Mouse (Mus musculus): ENCODE results near the gene Nkd2. TPM values are rescaled to one million over a fixed set of nuclear protein-coding genes. Genes with fewer than 3 reads are reported as not detected.

The Nkd2 gene
- polyA plus RNA-seq, 1 experiment from 2014 or later, result 7.9 TPM

DNA sequence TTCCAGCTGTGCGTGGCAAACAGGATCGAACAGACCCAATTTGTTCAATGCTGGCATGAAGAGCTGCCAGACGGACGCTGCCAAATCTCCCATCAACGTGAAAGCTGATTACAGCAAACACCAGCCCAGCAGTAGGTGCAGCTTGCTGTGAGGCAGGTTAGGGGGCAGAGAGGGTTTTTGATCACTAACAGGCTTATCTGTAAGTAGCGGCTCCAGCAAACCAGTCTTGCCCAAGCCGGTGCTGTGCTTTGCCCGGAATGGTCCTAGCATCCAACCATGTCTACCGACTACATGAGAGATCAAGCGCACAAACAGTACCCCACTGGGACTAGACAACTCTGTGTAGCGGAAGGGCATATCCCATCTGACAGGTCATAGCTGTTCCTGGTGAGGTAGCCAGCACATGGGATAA, 8.3 kb downstream of the Nkd2 start:
- no peak for ATAC-seq (ENCODE audit: low FRiP score)
- WGBS, result 82% methylated on average over 11 of the region's 11 CpGs
- Histone ChIP-seq H3K4me3 (replicated peaks) (no peak overlapping the region), H3K4me1 (peaks cover 7% of the 10 kb centered on the region; the same call in 1 of the 2 replicates), H3K9ac (no peak overlapping the region), H3K9me3 (no peaks in the 10 kb centered on the region), H3K36me3 (replicated peaks) (no peaks in the 10 kb centered on the region), H3K27ac (no peak overlapping the region), H3K27me3 (no peaks in the 10 kb centered on the region), H3K4me2 (no peak overlapping the region)

DNA sequence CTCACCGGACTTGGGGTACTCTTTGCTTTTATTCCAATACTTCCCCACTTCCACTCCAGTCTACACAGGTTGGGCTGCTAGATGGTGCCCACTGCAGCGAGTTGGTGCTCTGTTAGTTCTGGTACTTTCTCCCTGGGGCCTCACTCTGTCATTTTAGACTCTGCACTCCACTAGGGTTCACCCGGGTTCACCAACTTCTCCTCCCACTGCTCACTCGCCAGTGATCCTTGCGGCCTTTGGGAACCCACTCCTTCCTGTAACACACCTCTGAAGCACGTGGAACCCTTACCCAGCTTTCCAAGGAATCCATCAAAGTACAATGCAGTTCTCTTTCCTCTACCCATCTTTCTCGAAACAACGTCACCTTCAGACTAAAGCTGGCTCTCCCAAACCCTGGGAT, 9.7 kb downstream of the Nkd2 start:
- ATAC-seq (ENCODE audit: low FRiP score), result no peak
- 86% methylated on average over 8 of the region's 8 CpGs for WGBS
- H3K27me3 ChIP-seq, result no peaks in the 10 kb centered on the region
- no peaks in the 10 kb centered on the region for H3K36me3 ChIP-seq (replicated peaks)
- H3K4me2 ChIP-seq, result no peak overlapping the region
- H3K9ac ChIP-seq, result no peak overlapping the region
- no peak overlapping the region for H3K4me3 ChIP-seq (replicated peaks)
- no peaks in the 10 kb centered on the region for H3K9me3 ChIP-seq
- H3K4me1 ChIP-seq, result peaks cover 7% of the 10 kb centered on the region; the same call in 1 of the 2 replicates
- H3K27ac ChIP-seq, result no peak overlapping the region

DNA sequence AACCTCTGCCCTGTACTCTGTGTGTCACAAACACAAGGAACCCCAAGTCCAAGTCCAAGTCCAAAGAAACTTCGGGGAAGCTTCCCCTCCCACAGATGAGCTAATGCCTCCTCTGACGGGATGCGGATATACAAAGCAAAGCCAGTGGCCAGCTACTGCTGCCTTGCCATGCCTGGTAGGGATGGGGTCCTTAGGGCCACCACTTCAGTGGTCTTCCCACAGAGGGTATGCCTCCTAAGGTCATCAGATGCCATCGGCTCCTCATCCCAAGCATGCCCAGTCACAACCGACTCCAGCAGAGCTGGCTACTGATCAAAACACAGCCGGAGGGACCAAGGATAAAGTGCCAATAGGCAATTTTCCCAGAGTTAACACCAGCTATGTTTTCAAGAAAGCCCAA, 10.9 kb downstream of the Nkd2 start:
- no peak overlapping the region for H3K27ac ChIP-seq
- no peaks in the 10 kb centered on the region for H3K9me3 ChIP-seq
- no peak overlapping the region for H3K4me3 ChIP-seq (replicated peaks)
- no peaks in the 10 kb centered on the region for H3K27me3 ChIP-seq
- H3K4me2 ChIP-seq, result no peak overlapping the region
- peaks cover 7% of the 10 kb centered on the region; the same call in 1 of the 2 replicates for H3K4me1 ChIP-seq
- no peak overlapping the region for H3K9ac ChIP-seq
- ATAC-seq (ENCODE audit: low FRiP score), result no peak
- WGBS, result 91% methylated on average over 6 of the region's 6 CpGs
- no peaks in the 10 kb centered on the region for H3K36me3 ChIP-seq (replicated peaks)

- no peak overlapping the region for H3K4me2 ChIP-seq
- peaks cover 7% of the 10 kb centered on the region; the same call in 1 of the 2 replicates for H3K4me1 ChIP-seq
- H3K36me3 ChIP-seq (replicated peaks), result no peaks in the 10 kb centered on the region
- no peak overlapping the region for H3K9ac ChIP-seq
- no peak for ATAC-seq (ENCODE audit: low FRiP score)
- H3K27me3 ChIP-seq, result no peaks in the 10 kb centered on the region
- H3K4me3 ChIP-seq (replicated peaks), result no peak overlapping the region
- 72% methylated on average over 4 of the region's 4 CpGs for WGBS
- H3K27ac ChIP-seq, result no peak overlapping the region
- H3K9me3 ChIP-seq, result no peaks in the 10 kb centered on the region
These were observed 11.6 kb downstream of the Nkd2 start for GRCm38 (mm10) chr13:73835791-73836190.

- H3K4me1 ChIP-seq, result 0 out of 2 replicates have a peak, but pooled peaks cover 4% of the 10 kb centered on the region
- H3K27ac ChIP-seq, result no peak overlapping the region
- no peaks in the 10 kb centered on the region for H3K36me3 ChIP-seq (replicated peaks)
- no peaks in the 10 kb centered on the region for H3K9me3 ChIP-seq
- H3K4me3 ChIP-seq (replicated peaks), result no peak overlapping the region
- 73% methylated on average over 12 of the region's 12 CpGs for WGBS
- ATAC-seq (ENCODE audit: low FRiP score), result no peak
- no peaks in the 10 kb centered on the region for H3K27me3 ChIP-seq
- no peak overlapping the region for H3K9ac ChIP-seq
- H3K4me2 ChIP-seq, result no peak overlapping the region
These were observed 13.6 kb downstream of the Nkd2 start for GRCm38 (mm10) chr13:73833809-73834208.

DNA sequence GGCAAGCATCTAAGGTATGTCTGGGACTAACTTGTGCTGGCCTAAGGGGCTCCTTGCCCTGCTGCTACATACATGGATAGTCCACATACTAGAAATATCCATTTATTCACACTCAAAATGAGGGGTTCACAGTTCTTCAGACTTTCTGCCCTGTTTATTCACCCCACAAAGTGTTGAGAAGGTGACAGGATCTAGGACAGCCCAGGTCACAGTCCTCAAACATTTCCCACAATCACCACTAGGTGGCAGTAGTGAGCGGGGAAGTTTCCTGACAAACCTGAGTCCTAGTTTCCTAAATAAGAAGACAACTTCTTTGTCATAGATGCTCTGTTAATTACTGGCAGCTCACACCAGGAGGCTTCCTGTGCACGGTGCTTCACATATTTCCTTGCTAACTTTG, 15.9 kb downstream of the Nkd2 start:
- peak; percentile 27; the same call in 1 of the 2 replicates for ATAC-seq (ENCODE audit: low FRiP score)

DNA sequence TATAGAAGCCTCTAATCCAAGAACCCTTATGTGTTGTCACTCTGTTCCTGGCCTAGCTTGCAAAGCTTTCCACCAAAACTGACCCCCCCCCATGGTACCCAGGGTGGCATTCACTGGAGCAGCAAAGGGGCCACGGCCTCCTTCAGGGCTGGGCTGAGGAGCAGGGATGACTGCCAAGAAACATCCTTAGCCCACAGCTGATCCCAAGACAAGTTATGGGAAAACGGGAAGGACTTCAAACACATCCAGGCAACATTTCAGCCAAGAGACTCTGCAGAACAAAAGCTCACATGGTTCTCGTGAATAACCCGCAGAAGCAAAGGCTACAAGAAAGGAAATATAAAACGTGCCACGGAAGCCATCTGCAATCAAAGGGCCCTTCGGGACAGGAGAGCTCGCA, 20.2 kb downstream of the Nkd2 start:
- no peak for ATAC-seq (ENCODE audit: low FRiP score)
- Histone ChIP-seq H3K4me1 (no peaks in the 10 kb centered on the region), H3K27ac (no peak overlapping the region), H3K9ac (no peak overlapping the region), H3K4me3 (replicated peaks) (no peak overlapping the region), H3K36me3 (replicated peaks) (no peaks in the 10 kb centered on the region), H3K27me3 (no peaks in the 10 kb centered on the region), H3K9me3 (no peaks in the 10 kb centered on the region), H3K4me2 (no peak overlapping the region)
- 84% methylated on average over 8 of the region's 8 CpGs for WGBS

More for the DNA sequence above, 15.9 kb downstream of the Nkd2 start:
- 0 out of 2 replicates have a peak, but pooled peaks cover 4% of the 10 kb centered on the region for H3K4me1 ChIP-seq
- H3K4me3 ChIP-seq (replicated peaks), result no peak overlapping the region
- no peak overlapping the region for H3K27ac ChIP-seq
- H3K4me2 ChIP-seq, result no peak overlapping the region
- H3K9ac ChIP-seq, result no peak overlapping the region
- H3K36me3 ChIP-seq (replicated peaks), result no peaks in the 10 kb centered on the region
- H3K27me3 ChIP-seq, result no peaks in the 10 kb centered on the region
- 1% methylated on average over 2 of the region's 2 CpGs for WGBS
- H3K9me3 ChIP-seq, result no peaks in the 10 kb centered on the region

GRCm38 (mm10) chr13:73823711-73824110, 23.7 kb downstream of the Nkd2 start:
- Histone ChIP-seq H3K36me3 (replicated peaks) (no peaks in the 10 kb centered on the region; the same call in 1 of the 2 replicates), H3K4me2 (no peak overlapping the region), H3K27me3 (no peaks in the 10 kb centered on the region), H3K4me3 (replicated peaks) (no peak overlapping the region), H3K4me1 (no peaks in the 10 kb centered on the region), H3K9ac (no peak overlapping the region), H3K27ac (no peak overlapping the region), H3K9me3 (no peaks in the 10 kb centered on the region)
- no peak for ATAC-seq (ENCODE audit: low FRiP score)
- 88% methylated on average over 6 of the region's 6 CpGs for WGBS

GRCm38 (mm10) chr13:73822187-73822800, 25.1 kb downstream of the Nkd2 start:
- H3K4me1 ChIP-seq, result no peaks in the 10 kb centered on the region
- no peaks in the 10 kb centered on the region for H3K27me3 ChIP-seq
- H3K9ac ChIP-seq, result no peak overlapping the region
- no peak for ATAC-seq (ENCODE audit: low FRiP score)
- no peaks in the 10 kb centered on the region; the same call in 1 of the 2 replicates for H3K36me3 ChIP-seq (replicated peaks)
- WGBS, result 68% methylated on average over 4 of the region's 4 CpGs
- H3K27ac ChIP-seq, result no peak overlapping the region
- no peak overlapping the region for H3K4me2 ChIP-seq
- H3K4me3 ChIP-seq (replicated peaks), result no peak overlapping the region
- H3K9me3 ChIP-seq, result no peaks in the 10 kb centered on the region

DNA sequence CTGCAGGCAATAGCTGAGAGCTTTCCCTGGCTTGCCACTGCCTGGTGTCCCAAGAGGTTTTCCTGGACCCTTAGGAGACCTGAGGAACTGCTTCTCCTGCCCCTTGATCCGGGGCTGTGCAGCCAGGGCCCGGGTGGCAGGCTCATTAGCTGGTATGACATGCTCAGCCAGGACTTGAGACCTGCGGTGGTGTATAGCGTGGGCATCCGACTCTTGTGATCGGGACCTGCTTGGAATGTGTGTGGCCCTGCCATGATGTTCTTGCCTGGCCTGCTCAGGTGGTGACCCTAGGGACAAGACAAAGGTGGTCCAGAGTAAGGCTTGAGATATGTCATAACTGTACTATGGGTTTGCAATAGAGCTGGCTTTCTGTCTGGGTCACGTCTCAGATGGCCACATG, 26.2 kb downstream of the Nkd2 start:
- H3K4me3 ChIP-seq (replicated peaks), result no peak overlapping the region
- no peaks in the 10 kb centered on the region for H3K4me1 ChIP-seq
- 93% methylated on average over 7 of the region's 7 CpGs for WGBS
- no peak overlapping the region for H3K9ac ChIP-seq
- ATAC-seq (ENCODE audit: low FRiP score), result no peak
- no peaks in the 10 kb centered on the region for H3K27me3 ChIP-seq
- H3K4me2 ChIP-seq, result no peak overlapping the region
- no peak overlapping the region for H3K27ac ChIP-seq
- peaks cover 7% of the 10 kb centered on the region for H3K36me3 ChIP-seq (replicated peaks)
- no peaks in the 10 kb centered on the region for H3K9me3 ChIP-seq

GRCm38 (mm10) chr13:73818921-73819320, 28.5 kb downstream of the Nkd2 start:
- Histone ChIP-seq H3K4me2 (no peak overlapping the region), H3K27ac (no peak overlapping the region), H3K9ac (no peak overlapping the region), H3K4me1 (no peaks in the 10 kb centered on the region), H3K27me3 (no peaks in the 10 kb centered on the region), H3K4me3 (replicated peaks) (no peak overlapping the region), H3K36me3 (replicated peaks) (peaks cover 30% of the 10 kb centered on the region), H3K9me3 (no peaks in the 10 kb centered on the region)
- WGBS, result 82% methylated on average over 3 of the region's 3 CpGs
- ATAC-seq (ENCODE audit: low FRiP score), result no peak

DNA sequence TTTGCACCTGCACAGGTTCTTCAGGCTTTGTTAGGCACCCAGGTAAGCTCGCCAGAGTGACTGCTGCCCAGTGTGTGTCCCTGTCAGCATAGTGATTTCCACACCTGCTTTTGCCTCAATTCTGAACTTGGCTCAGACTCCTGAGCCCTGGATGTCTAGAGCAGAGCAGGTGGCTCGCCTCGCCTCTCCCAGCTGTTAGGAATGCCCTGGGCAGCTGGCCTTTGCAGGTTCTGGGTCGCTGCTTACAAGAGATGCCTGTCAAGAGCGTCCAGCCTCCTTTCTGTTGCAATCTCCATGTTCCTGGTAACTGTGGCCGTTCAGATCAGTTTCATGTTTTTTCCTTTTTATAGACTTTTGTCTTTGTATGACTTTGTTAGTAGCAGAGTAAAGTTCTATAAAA, 31.1 kb downstream of the Nkd2 start:
- no peak overlapping the region for H3K4me2 ChIP-seq
- H3K4me1 ChIP-seq, result no peaks in the 10 kb centered on the region
- ATAC-seq (ENCODE audit: low FRiP score), result no peak
- WGBS, result 85% methylated on average over 6 of the region's 6 CpGs
- no peak overlapping the region for H3K9ac ChIP-seq
- no peaks in the 10 kb centered on the region for H3K9me3 ChIP-seq
- H3K27ac ChIP-seq, result no peak overlapping the region
- peaks cover 56% of the 10 kb centered on the region for H3K36me3 ChIP-seq (replicated peaks)
- H3K27me3 ChIP-seq, result no peaks in the 10 kb centered on the region
- no peak overlapping the region for H3K4me3 ChIP-seq (replicated peaks)

DNA sequence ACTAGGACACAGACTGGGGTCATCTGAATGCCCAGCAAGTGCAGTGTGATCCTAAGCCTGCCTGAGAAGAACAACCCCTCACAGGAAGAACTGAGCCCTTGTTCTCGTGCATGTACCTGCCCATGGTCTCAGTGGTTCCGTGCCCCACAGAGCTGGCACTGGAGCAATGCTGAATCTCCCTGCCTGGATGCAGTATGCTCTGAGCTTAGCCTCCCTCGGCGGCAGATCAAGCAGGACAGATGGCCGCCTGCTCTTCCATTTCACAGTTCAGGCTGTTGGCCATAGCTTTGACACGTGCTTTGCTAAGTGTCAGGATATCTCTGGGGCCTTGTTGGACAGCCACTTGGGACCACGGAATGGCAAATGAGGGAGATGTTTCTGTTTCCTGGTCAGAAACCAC, 33.2 kb downstream of the Nkd2 start:
- Histone ChIP-seq H3K36me3 (replicated peaks) (peaks cover 78% of the 10 kb centered on the region), H3K27ac (no peak overlapping the region), H3K9ac (no peak overlapping the region), H3K4me1 (no peaks in the 10 kb centered on the region), H3K4me3 (replicated peaks) (no peak overlapping the region), H3K4me2 (no peak overlapping the region), H3K9me3 (no peaks in the 10 kb centered on the region), H3K27me3 (no peaks in the 10 kb centered on the region)
- no peak for ATAC-seq (ENCODE audit: low FRiP score)
- WGBS, result 95% methylated on average over 7 of the region's 7 CpGs

Measured in forebrain, embryonic 12.5 days (tissue).